In genomic region chr3:27690030-27690429, GRCm38 (mm10) we compare ENCODE assay signal across 8 mouse cellular contexts. TPM values are rescaled to one million over a fixed set of nuclear protein-coding genes. Genes with fewer than 3 reads are reported as not detected.
DNase-seq lines count a peak whose midpoint lies in the region; ATAC-seq lines count a peak whose summit lies in the region.

No protein-coding gene starts in this region.

- peak; percentile 35 to 42 for DNase-seq in left cerebral cortex, postnatal 25 days (ENCODE audit: low spot score in 2 of 2)
- no peak for DNase-seq in left cerebral cortex, adult 18-20 months (ENCODE audit: low spot score in 2 of 2)
- peak; percentile 87 for DNase-seq in adrenal gland, postnatal 10 days
- DNase-seq in kidney, adult 8-10 months: peak; percentile 81 to 84
- peak; percentile 92 for DNase-seq in lung, postnatal 14 days
- DNase-seq in testis, postnatal 10 days (ENCODE audit: low spot score): peak; percentile 75
- DNase-seq in c-Kit-positive CD71-positive TER-119-positive erythroid progenitor cells, embryonic 14.5 days (ENCODE audit: low spot score): no peak

- ATAC-seq in granulocyte monocyte progenitor cell, adult 5-6 weeks (replicated peaks; ENCODE audit: poor library complexity, severe bottlenecking): peak; percentile 60

- intact Hi-C loops in left cerebral cortex, postnatal 25 days (cut with DNase I): no loop called here

RNA-seq across cellular contexts. Expression of gene Fndc3b, which starts 21.1 kb away (rescaled TPM):
- total RNA-seq in left cerebral cortex, postnatal 25 days (2021): 10 to 100 TPM; 26.5 to 30.0 TPM
- 10 to 100 TPM; 24.0 TPM for total RNA-seq in left cerebral cortex, adult 18-20 months (2021)
- total RNA-seq in adrenal gland, postnatal 10 days (2021): 10 to 100 TPM; 80.0 to 81.2 TPM
- total RNA-seq in granulocyte monocyte progenitor cell, adult 5-6 weeks (2014; fragmentation: Nextera tagmentation): 48.8 and 58.5 TPM in 2 replicates
- total RNA-seq in granulocyte monocyte progenitor cell, adult 5-6 weeks (2017): 21.3 and 24.0 TPM in 2 replicates

Comparison
In these comparisons a context has a peak if more than half of its experiments do, and no peak if none do; other contexts are left out.
1. DNase-seq: peak in left cerebral cortex, postnatal 25 days (2 of 2), adrenal gland, postnatal 10 days (single experiment), kidney, adult 8-10 months (2 of 2), lung, postnatal 14 days (single experiment) and testis, postnatal 10 days (single experiment); none in left cerebral cortex, adult 18-20 months (0 of 2) and c-Kit-positive CD71-positive TER-119-positive erythroid progenitor cells, embryonic 14.5 days (single experiment).